Mouse (Mus musculus): ENCODE measurements around the gene Idi1. TPM values are rescaled to one million over a fixed set of nuclear protein-coding genes. Genes with fewer than 3 reads are reported as not detected.

Gene Idi1
- 10 to 100 TPM; 21.6 to 22.3 TPM for total RNA-seq (2023)

DNA sequence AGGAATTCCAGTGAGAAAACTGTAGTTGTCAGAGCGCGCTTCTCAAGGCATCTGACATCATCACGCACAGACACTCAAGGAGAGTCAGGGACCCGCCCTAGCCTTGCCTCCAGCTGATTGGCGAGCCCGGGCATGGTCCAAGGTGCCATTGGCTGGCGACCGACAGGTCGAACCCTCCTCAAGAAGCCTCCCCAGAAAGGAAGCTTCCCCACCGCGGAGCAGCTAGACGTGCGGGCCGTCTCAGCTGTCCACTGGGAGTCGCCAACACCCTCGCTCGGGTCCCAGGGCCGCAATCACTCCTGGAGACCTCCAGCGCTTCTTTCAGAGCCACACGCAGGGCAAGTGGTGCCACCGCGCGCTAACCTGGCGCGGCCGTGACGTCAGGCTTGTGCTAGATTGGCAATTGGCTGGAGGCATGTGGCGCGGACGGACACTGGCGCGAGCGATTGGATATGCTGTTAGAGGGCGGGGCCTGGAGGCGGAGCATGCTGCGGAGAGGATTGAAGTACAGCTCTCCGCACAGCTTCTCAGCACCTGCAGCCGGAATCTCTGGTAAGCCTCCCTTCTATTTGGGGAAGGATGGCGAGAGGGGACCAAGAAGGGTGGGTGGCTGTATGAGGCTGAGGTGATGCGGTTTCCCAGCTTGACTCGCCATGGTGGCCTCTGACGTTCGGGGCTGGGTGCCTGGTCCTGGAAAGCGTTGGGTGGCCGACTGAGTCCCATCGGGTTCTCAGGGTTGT lies at the start of gene Idi1:
Idi1 (plus strand) TSS at position 57 of the 740 bp plus-strand sequence.

DNA sequence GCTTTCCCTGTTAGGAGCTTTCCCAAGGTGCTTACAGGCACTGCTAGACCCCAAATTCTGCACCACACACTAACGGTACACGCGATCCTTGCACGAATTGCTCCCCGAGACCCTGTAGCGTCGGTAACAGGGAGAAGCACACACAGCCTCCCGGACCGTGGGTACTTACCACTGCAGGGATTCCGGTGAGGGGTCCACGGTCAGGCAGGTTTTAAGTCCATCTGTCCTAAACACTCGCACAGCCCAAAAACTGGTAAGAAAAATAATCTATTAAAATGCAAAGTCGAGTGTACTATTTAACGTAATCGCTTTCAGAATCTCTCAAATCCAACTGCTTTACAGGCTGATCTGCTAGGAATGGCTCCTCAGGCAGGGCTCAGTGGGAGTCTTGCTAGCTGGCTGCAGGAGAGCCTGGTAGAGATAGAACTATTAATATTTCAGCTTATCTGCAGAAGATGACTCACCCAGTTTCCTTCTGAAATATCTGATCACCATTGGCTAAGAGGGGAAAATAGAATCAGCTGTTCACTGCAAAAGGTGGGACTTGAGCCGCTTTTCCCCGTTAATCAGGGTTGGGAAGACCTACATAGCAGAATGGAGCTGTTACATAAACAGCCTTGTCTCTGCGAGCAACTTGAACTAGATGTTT lies 13.9 kb upstream of the Idi1 start, which contains the start of gene Wdr37:
Wdr37 (minus strand) TSS at position 596 of the 649 bp plus-strand sequence.

Other genes starting within 250 kb of the Idi1 start
- gene Wdr37, start 13.6 kb upstream of the Idi1 start, total RNA-seq (2023) = 10 to 100 TPM; 62.9 to 63.0 TPM
- not detected for gene Gm9745, start 62.7 kb downstream of the Idi1 start, total RNA-seq (2023)
- not detected for gene Idi2, start 67.4 kb downstream of the Idi1 start, total RNA-seq (2023)
- 10 to 100 TPM; 39.0 to 46.2 TPM for gene Gtpbp4, start 110.6 kb downstream of the Idi1 start, total RNA-seq (2023)
- 10 to 100 TPM; 83.0 to 85.4 TPM for gene Larp4b, start 208.4 kb downstream of the Idi1 start, total RNA-seq (2023)